Mouse (Mus musculus) naive thymus-derived CD4-positive, alpha-beta T cell, adult 2 months (primary cell): ENCODE results near the gene Nup93.
A peak's percentile ranks its signal among the peaks of the same experiment; 100 is the strongest.

ENCODE experiments used
- DNase-seq: peaks from one replicate; pipeline ENCODE4 v3.0.0-alpha.2; 2011; ENCODE audit warnings: low read depth

Gene Nup93

DNA sequence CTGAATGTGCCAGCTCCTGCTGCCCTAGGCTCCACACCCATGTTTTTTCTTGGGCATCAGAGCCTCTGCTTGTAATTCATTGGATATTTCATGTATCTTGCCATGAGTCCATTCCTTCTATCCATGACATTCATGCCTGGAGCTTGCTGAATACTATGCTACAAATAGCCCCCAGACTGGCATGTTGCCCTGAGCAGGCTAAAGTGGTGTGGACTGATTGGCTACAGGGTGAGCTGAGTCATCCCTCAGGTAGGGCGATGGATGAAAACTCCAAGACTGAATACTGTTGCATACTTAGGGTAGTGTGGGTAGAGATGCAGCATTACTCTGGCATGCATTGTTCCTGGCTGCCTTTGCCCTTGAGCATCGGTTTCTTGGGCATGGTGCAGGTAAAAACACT lies 102.9 kb downstream of the Nup93 start:
- DNase-seq = no peak

- DNase-seq = no peak
These were observed 103.3 kb downstream of the Nup93 start for GRCm38 (mm10) chr8:94317691-94318090.

DNA sequence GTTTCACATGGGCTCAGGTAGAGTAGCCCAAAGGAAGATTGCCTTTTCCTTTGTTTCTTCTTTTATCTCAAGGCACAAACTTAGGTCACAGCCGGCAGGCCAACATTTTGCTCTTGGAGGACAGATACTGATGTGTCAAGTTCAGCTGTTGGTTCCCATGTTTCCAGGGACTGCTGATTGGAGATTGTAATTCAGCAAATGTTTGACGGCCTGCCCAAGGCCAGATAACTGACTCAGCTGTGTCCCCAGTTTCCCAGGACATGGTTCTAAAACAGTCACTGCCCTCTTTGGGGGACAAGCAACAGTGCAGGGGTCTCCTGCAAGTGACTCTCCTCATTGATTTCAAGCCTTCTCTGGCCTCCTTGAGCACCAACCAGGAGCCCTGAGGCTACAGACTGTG lies 105.7 kb downstream of the Nup93 start:
- no peak for DNase-seq

GRCm38 (mm10) chr8:94322083-94322482 lies 107.7 kb downstream of the Nup93 start:
- no peak for DNase-seq

- DNase-seq = no peak
These were observed 108.7 kb downstream of the Nup93 start for GRCm38 (mm10) chr8:94323041-94323440.

GRCm38 (mm10) chr8:94324071-94324470 lies 109.7 kb downstream of the Nup93 start:
- peak; percentile 43 for DNase-seq

DNA sequence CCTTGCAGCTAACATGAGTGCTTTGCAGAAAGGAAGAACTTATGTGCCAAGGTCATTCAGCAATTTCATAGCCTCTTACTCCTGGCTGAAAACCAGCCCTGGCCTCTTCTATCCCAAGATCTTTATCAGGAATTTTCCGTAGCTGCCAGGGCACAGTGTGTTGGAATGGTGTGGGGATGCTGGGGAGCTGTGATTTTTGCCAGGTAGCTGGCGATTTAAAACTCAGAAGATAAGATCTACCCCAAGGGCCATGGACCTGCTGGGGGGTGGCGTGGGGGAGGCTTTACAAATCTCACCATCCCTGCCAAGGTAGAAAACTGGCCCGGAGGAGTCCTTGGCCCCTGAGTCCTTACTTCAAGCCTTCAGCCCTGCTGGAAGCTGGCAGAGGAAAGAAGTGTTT lies 111.7 kb downstream of the Nup93 start:
- no peak for DNase-seq

- no peak for DNase-seq
These were observed 114.8 kb downstream of the Nup93 start, which contains the start of gene Slc12a3 for GRCm38 (mm10) chr8:94328932-94329728. Gene Slc12a3 (plus strand): TSS chr8:94329201.

GRCm38 (mm10) chr8:94330733-94331132 lies 116.4 kb downstream of the Nup93 start:
- DNase-seq = peak; percentile 89

DNA sequence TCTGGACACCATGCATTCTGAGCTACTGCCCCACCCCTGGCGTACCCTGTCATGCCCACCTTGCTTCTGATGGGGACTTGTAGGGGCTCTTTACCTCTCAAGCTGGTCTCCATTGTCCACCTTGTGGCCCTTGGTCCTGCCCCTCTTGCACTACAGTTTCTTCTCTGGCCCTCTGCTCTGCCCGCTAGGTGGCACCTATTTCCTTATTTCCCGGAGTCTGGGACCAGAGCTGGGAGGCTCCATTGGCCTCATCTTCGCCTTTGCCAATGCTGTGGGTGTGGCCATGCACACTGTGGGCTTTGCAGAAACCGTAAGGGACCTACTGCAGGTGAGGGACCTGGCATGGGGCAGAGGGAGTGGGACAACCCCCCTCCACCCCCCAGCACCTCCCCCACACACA lies 119.0 kb downstream of the Nup93 start:
- DNase-seq = no peak

DNA sequence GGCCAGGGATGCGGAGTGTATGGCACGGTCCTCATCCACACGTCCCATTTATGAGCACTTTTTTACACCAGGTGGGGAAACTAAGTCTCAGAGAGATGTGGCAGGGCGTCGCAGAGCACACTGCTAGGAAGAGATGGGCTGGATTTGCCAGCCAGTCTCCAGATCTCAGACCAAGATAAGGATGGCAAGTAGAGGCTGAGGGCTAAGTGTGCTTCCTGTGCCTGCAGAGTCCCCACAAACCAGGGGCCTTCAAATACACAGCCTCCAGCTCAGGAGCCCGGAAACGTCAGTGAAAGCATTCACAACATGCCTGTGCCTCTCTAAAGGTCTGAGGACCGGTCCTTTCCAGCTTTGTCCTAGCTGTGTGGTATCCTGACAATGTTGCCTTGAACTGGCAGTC lies 123.2 kb downstream of the Nup93 start:
- no peak for DNase-seq

- no peak for DNase-seq
These were observed 126.4 kb downstream of the Nup93 start for GRCm38 (mm10) chr8:94340796-94341195.

- DNase-seq = no peak
These were observed 128.3 kb downstream of the Nup93 start for GRCm38 (mm10) chr8:94342691-94343090.

DNA sequence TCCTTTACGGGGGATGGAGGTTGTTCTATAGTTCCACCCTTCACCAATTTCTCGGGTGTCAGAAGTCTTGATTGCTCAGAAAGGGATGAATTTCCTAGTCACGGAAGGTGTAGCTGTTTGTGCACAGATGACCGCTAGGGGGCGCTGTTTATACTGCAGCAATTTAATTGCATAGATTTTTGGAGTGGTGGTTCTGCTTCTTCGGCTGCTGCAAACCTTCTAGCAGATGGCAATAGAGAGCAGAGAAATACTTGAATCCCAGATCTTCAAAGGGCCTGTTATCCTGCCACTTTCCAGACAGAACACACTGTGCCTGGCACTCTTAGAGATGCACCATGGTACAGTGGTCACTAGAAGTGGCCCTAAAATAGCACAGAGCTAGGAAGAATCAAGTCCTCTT lies 128.9 kb downstream of the Nup93 start:
- DNase-seq = peak; percentile 92

DNA sequence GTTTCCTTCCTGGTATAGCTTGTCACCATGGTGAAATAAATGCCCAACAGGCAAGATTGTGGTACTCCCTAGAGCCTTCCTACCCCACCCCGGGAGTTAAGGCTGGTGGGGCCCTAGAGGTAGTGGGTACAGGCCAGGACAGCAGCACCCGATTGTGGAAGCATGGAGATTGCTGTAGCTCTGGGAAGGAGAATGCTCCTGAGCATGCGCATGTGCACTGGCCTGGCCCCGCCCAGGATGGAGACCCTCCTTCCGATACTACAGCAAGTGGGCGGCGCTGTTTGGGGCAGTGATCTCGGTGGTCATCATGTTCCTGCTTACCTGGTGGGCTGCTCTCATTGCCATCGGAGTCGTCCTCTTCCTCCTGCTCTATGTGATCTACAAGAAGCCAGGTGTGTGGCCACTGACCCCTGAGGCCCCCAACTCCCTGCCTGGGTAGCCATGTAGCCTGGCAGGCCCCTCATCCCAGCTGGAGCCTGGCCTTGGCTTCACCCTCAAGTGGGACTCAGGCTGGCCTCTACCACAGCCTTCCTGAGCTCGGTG lies 129.5 kb downstream of the Nup93 start:
- DNase-seq = no peak

- no peak for DNase-seq
These were observed 131.3 kb downstream of the Nup93 start for GRCm38 (mm10) chr8:94345657-94346056.

- no peak for DNase-seq
These were observed 131.9 kb downstream of the Nup93 start for GRCm38 (mm10) chr8:94346264-94346663.

GRCm38 (mm10) chr8:94348425-94348824 lies 134.1 kb downstream of the Nup93 start:
- DNase-seq = no peak

GRCm38 (mm10) chr8:94354069-94354531 lies 139.7 kb downstream of the Nup93 start:
- DNase-seq = no peak

DNA sequence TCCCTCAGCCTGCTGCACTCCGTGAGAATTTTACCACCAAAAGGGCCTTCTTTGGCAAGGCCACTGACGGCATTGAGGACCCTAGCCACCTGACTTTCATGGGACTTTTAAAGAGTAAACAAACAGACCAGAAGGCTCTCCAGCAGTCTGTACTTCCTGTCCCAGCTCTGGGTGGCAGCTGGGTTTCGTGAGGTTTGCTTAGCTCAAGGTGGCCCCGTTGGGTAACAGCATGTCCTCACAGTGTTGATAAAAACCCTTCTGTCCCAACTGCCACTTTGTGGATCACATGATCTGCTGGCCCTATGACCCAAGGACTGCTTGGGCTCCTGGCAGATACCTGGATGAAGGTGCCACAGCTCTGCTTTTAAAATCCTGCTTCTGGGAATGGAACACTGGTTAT lies 140.2 kb downstream of the Nup93 start:
- DNase-seq = peak; percentile 73

- DNase-seq = no peak
These were observed 142.9 kb downstream of the Nup93 start for GRCm38 (mm10) chr8:94357220-94357619.

DNA sequence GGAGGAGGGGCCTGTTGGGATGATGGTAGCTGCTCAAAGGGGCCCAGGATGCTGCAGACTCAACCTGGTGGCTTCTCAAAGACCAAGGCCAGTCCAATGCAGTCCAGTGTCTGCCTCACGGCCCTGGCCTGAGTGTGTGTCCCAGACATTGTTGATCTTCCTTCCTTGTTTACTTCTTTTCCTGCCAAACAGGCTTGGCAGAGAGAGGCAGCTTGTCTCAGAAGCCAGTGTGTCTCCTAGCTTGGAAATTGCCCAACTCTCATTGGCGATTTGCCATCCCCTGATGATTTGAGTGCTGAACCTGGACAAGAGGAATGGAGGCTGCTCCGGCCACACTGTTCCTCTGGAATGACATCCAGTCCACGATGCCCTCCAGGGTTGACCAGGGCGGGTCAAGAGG lies 144.2 kb downstream of the Nup93 start:
- no peak for DNase-seq

GRCm38 (mm10) chr8:94361774-94362431 lies 147.5 kb downstream of the Nup93 start:
- no peak for DNase-seq
